Mouse (Mus musculus): ENCODE measurements at regions not wholly inside any gene's neighbourhood (a gene's known extent, or its start where the extent isn't known, plus 50 kb on each side); places are given as distances from the start of the nearest gene placed in this dataset.

DNA sequence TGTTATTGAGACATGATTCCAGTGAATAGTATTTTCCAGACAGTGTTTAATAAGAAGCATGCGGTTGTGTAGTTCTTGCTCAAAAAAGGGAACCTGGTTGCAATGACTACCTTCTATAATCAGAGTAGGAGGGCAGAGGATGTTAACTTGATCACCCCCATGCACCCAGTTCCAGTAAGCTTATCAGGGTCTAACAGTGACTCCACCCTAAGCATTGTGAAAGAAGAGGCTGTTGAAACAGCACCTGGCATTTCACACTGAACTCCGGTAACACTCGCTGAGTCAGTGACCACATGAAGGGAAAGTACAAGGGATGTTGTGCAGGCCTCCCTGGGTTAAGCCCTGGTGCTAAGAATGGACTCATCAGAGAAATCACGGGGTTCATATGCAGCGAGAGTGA is 1253.8 kb upstream of the Zeb2 start:
- Histone ChIP-seq H3K4me3 (replicated peaks; ENCODE audit: extremely low read depth, low read depth, low read length) (no peak overlapping the region), H3K4me1 (ENCODE audit: control insufficient read depth, insufficient read depth, low read length) (no peaks in the 10 kb centered on the region)
- TF ChIP-seq CTCF (IDR thresholded peaks at IDR 0.05; ENCODE audit: insufficient read depth, low read length) (no peak), POLR2A (IDR thresholded peaks at IDR 0.05; ENCODE audit: borderline replicate concordance, extremely low read depth, low read depth, low read length) (no peak)
- DNase-seq = no peak
- 62% methylated on average over 5 of the region's 5 CpGs for WGBS

DNA sequence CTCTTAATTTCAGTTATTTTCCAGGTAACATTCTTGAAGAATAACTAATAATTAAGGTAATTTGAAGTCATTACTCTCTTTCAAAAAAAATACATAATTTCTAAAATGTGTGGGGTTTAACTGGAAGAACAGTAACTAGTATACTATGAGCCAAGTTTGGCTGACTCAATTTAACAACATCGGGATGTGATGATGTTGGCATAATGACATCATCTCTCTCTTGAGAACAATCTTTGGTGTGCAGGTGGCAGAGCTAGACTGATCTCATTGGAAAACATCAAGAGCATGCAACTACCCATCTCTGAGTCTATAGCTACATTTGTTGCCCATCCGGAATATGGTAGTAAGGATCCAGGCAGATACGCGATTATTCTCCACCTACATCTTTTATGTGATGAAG is 1251.7 kb upstream of the Zeb2 start:
- 94% methylated on average over 4 of the region's 4 CpGs for WGBS
- Histone ChIP-seq H3K4me1 (ENCODE audit: control insufficient read depth, insufficient read depth, low read length) (no peaks in the 10 kb centered on the region), H3K4me3 (replicated peaks; ENCODE audit: extremely low read depth, low read depth, low read length) (no peak overlapping the region)
- DNase-seq = no peak
- no peak for TF ChIP-seq CTCF (IDR thresholded peaks at IDR 0.05; ENCODE audit: insufficient read depth, low read length)
- TF ChIP-seq POLR2A (IDR thresholded peaks at IDR 0.05; ENCODE audit: borderline replicate concordance, extremely low read depth, low read depth, low read length) = no peak

DNA sequence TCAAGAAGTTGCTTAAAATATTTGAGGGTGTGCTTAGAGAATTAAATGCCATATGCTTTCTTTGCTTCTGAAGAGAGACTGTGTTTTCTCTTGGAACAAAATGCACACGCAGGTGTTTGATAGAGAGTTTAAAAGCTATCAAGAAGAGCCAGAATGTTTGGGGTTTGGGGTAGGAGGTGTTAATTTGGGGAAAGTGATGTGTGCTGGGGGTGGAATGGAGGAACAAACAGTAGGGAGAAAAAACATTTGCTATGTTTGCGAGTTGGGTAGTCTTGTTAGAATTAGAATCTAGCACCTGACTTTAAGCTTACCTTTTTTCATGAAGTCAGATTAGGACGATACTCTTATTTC is 1248.9 kb upstream of the Zeb2 start:
- no peak for TF ChIP-seq CTCF (IDR thresholded peaks at IDR 0.05; ENCODE audit: insufficient read depth, low read length)
- TF ChIP-seq POLR2A (IDR thresholded peaks at IDR 0.05; ENCODE audit: borderline replicate concordance, extremely low read depth, low read depth, low read length) = no peak
- no peak for DNase-seq
- 85% methylated on average over 3 of the region's 3 CpGs for WGBS
- H3K4me3 ChIP-seq (replicated peaks; ENCODE audit: extremely low read depth, low read depth, low read length) = no peak overlapping the region
- H3K4me1 ChIP-seq (ENCODE audit: control insufficient read depth, insufficient read depth, low read length) = no peaks in the 10 kb centered on the region

DNA sequence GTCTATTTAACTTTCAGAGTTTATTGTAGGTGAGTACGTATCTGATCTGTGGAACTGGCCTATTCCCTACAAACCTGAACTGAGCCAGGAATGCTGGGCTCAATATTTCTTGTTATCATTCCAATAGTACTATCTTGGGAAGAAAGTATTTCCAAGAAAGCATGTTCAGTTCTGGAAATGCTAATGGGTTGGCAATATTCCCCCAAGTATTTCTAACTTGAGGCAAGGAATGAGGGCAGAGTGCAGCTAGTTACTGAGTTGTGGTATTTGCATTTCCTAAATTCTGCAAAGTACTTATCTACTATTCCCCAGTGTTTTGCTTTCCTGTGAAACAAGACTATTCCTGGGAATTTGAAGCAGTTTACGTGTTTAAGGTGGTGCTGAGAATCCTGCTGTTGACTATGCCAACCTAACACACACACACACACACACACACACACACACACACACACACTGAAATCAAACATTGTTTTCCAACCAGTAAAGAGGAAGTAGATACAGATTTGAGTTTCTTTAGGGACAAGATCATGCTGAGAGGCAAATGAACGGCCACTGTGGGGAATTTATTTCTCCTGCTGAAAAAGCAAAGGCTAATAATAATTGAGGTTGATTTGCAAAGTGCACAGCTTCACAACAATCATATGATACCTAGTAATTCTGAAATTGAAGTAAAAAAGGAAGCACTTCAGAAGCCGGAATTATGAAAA is 1248.4 kb upstream of the Zeb2 start:
- TF ChIP-seq POLR2A (IDR thresholded peaks at IDR 0.05; ENCODE audit: borderline replicate concordance, extremely low read depth, low read depth, low read length) (no peak), CTCF (IDR thresholded peaks at IDR 0.05; ENCODE audit: insufficient read depth, low read length) (no peak)
- no peak overlapping the region for H3K4me3 ChIP-seq (replicated peaks; ENCODE audit: extremely low read depth, low read depth, low read length)
- no peaks in the 10 kb centered on the region for H3K4me1 ChIP-seq (ENCODE audit: control insufficient read depth, insufficient read depth, low read length)
- DNase-seq = no peak
- 63% methylated on average over 4 of the region's 4 CpGs for WGBS

DNA sequence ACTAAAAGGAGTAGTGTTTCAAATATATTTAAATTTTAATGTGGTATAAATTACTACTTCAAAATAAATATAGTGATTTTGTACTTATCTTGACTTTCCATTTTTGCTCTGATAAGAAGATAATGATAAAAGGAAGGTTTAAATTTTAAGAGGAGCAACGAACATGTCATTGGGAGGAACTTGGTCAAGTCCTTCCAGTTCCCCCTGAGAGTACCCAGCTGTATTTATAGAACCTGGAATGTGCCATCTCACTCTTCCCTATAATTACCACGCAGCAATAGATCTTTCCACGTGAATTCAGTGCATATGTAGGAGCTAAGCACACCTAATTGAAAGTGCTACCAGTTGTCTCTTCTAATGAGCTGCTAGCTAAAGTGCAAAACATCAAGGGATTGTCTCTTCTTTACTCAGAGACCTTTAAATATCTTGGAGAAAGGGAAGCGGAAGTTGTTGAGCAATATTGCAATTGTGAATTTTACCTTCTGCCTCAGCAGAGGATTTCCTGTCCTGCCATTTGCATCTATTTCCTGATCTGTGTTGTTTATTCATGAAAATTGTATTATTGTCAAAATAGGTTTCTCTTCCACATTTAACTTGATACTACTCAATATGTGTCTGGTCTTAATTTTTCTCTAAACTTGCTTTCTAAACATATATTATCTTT is 1243.0 kb upstream of the Zeb2 start:
- Histone ChIP-seq H3K4me3 (replicated peaks; ENCODE audit: extremely low read depth, low read depth, low read length) (no peak overlapping the region), H3K4me1 (ENCODE audit: control insufficient read depth, insufficient read depth, low read length) (no peaks in the 10 kb centered on the region)
- 51% methylated on average over 4 of the region's 4 CpGs for WGBS
- no peak for DNase-seq
- TF ChIP-seq CTCF (IDR thresholded peaks at IDR 0.05; ENCODE audit: insufficient read depth, low read length) (no peak), POLR2A (IDR thresholded peaks at IDR 0.05; ENCODE audit: borderline replicate concordance, extremely low read depth, low read depth, low read length) (no peak)

DNA sequence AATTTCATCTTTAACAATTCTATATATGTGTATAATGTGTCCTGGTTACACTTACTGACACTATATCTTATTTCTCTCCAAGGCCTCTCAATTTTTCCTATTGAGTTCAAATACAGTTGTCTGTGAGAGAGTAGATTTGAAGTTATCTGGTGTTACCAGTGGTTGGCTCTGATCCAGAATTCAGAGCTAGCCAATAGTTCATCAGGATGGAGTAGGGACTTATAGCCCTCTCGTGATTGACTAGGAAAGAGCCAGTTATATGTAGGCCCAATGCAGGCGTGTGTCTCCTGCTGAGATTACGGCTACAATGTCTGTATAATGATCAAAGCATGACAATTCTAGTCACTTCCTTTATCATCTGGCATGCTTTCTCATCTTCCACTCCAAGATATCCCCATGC is 1241.0 kb upstream of the Zeb2 start:
- no peak for DNase-seq
- Histone ChIP-seq H3K4me1 (ENCODE audit: control insufficient read depth, insufficient read depth, low read length) (no peaks in the 10 kb centered on the region), H3K4me3 (replicated peaks; ENCODE audit: extremely low read depth, low read depth, low read length) (no peak overlapping the region)
- TF ChIP-seq POLR2A (IDR thresholded peaks at IDR 0.05; ENCODE audit: borderline replicate concordance, extremely low read depth, low read depth, low read length) (no peak), CTCF (IDR thresholded peaks at IDR 0.05; ENCODE audit: insufficient read depth, low read length) (no peak)
- 88% methylated on average over 3 of the region's 3 CpGs for WGBS

DNA sequence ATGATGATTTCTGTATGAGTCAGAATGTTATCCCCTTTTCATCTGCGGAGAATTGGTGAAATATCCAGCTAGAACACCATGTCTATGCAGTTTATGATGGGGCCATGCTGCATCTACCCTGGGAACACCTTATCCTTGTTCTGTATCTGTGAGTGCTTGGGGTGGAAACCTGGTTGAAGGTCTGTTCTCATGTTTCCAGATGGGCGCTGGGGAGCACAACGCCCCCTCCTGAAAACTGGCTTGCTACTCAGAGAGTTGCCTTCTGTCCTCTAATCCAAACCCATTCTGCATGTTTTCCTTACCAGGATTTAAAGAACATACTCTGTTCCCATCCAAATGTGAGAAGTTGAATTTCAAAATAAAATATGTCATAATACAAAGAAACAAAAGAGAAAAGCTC is 1239.5 kb upstream of the Zeb2 start:
- no peak for TF ChIP-seq CTCF (IDR thresholded peaks at IDR 0.05; ENCODE audit: insufficient read depth, low read length)
- no peak for TF ChIP-seq POLR2A (IDR thresholded peaks at IDR 0.05; ENCODE audit: borderline replicate concordance, extremely low read depth, low read depth, low read length)
- no peak for DNase-seq
- Histone ChIP-seq H3K4me1 (ENCODE audit: control insufficient read depth, insufficient read depth, low read length) (no peaks in the 10 kb centered on the region), H3K4me3 (replicated peaks; ENCODE audit: extremely low read depth, low read depth, low read length) (no peak overlapping the region)
- WGBS = 89% methylated on average over 3 of the region's 3 CpGs

DNA sequence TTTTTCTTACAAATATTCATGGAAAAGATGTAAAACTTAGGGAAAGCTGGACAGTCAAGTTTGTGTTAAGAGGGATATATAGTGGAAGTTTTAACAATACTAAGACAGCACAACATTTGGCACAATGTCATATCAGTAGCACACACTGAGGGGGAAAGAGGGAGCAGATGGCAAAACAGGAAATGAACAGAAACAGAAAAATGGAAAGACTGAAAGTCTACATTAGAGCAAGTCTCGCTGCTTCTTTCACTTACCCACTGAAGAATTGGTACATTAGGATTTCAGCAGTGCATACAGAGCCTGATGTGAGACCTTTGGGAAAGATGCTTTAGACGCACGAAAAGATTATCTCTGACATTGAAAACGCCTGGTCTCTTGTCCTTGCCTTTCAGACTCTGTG is 1223.5 kb upstream of the Zeb2 start:
- no peak for TF ChIP-seq CTCF (IDR thresholded peaks at IDR 0.05; ENCODE audit: insufficient read depth, low read length)
- no peak for TF ChIP-seq POLR2A (IDR thresholded peaks at IDR 0.05; ENCODE audit: borderline replicate concordance, extremely low read depth, low read depth, low read length)
- 56% methylated on average over 4 of the region's 4 CpGs for WGBS
- H3K4me1 ChIP-seq (ENCODE audit: control insufficient read depth, insufficient read depth, low read length) = no peaks in the 10 kb centered on the region
- H3K4me3 ChIP-seq (replicated peaks; ENCODE audit: extremely low read depth, low read depth, low read length) = no peak overlapping the region
- DNase-seq = no peak

DNA sequence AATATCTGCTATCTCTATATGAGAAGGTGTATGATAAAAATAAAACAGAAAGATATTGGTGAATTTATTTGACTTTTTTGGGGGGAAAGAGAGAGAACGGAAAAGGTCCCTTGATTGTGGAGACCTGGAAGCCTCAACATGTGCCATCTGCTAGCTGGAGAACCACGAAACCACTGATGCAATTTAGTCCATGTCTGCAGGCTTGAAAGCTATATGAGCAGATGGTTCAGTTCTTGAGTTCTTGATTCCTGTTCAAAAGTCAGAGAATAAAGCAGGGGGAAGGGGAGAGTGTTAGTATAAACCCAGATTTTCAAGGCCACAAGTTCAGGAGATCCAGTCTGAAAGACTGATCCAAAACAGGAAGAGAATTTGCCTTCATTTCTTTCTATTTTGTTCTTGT is 1199.5 kb upstream of the Zeb2 start:
- WGBS = 79% methylated on average over 2 of the region's 2 CpGs
- Histone ChIP-seq H3K4me3 (replicated peaks; ENCODE audit: extremely low read depth, low read depth, low read length) (no peak overlapping the region), H3K4me1 (ENCODE audit: control insufficient read depth, insufficient read depth, low read length) (no peaks in the 10 kb centered on the region)
- DNase-seq = no peak
- no peak for TF ChIP-seq CTCF (IDR thresholded peaks at IDR 0.05; ENCODE audit: insufficient read depth, low read length)
- TF ChIP-seq POLR2A (IDR thresholded peaks at IDR 0.05; ENCODE audit: borderline replicate concordance, extremely low read depth, low read depth, low read length) = no peak

DNA sequence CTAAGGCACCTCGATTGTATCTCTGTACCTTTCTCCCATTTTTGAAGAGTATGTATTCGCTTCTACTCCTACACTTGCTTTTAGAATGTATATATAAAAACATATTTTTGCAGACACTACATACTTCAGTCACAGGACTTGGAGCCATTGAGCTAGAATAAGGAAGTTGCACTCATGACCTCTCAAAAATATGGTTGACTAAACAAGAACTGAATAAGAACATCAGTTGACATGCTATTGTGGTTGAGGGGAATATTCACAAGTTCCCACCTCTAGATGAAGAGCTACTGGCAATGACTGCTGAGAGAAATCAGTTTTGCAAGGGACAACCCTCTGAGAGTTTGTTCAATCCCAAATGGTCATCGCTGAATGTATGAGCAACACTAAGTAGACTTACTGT is 1198.0 kb upstream of the Zeb2 start:
- DNase-seq = no peak
- 83% methylated on average over 3 of the region's 3 CpGs for WGBS
- H3K4me1 ChIP-seq (ENCODE audit: control insufficient read depth, insufficient read depth, low read length) = no peaks in the 10 kb centered on the region
- TF ChIP-seq POLR2A (IDR thresholded peaks at IDR 0.05; ENCODE audit: borderline replicate concordance, extremely low read depth, low read depth, low read length) (no peak), CTCF (IDR thresholded peaks at IDR 0.05; ENCODE audit: insufficient read depth, low read length) (no peak)
- H3K4me3 ChIP-seq (replicated peaks; ENCODE audit: extremely low read depth, low read depth, low read length) = no peak overlapping the region

All from lung, adult 2 months (tissue).